Mouse (Mus musculus) spleen, adult 2 months (tissue): Measurements from ENCODE around the gene Topors. TPM values are rescaled to one million over a fixed set of nuclear protein-coding genes. Genes with fewer than 3 reads are reported as not detected.

Experiments
- DNase-seq, 2 experiments: peaks; one replicate each; pipeline versions ENCODE4 v3.0.0 to v3.0.0-alpha.2; 2012 to 2021; ENCODE audit warnings: low spot score in 2 of 2, low read depth in 1 of 2
- H3K27ac ChIP-seq: fragments of 200-500 bp; 2 replicates; pipeline ENCODE4 v1.5.1; 2012; ENCODE audit warnings: low read length, inconsistent platforms; ENCODE audit not compliant: insufficient read depth
- H3K27me3 ChIP-seq: fragments of 200-500 bp; 2 replicates; pipeline ENCODE4 v1.6.1; 2012; ENCODE audit warnings: mild to moderate bottlenecking, moderate library complexity, low read length, inconsistent platforms; ENCODE audit not compliant: control insufficient read depth, insufficient read depth
- H3K36me3 ChIP-seq: fragments of 200-500 bp; 2 replicates; pipeline ENCODE4 v1.6.1; 2012; ENCODE audit warnings: mild to moderate bottlenecking, low read length, inconsistent platforms; ENCODE audit not compliant: control insufficient read depth, insufficient read depth
- H3K4me1 ChIP-seq: fragments of 200-500 bp; 2 replicates; pipeline ENCODE4 v1.6.1; 2011; ENCODE audit warnings: inconsistent platforms; ENCODE audit not compliant: control insufficient read depth, insufficient read depth, insufficient read length
- H3K4me3 ChIP-seq: fragments of 200-500 bp; 2 replicates; pipeline ENCODE4 v1.5.1; 2011; ENCODE audit warnings: mild to moderate bottlenecking, inconsistent platforms; ENCODE audit not compliant: insufficient read depth, insufficient read length; ENCODE audit errors: extremely low read depth
- CTCF ChIP-seq: fragments of 200-500 bp; IDR thresholded peaks from 2 replicates; pipeline ENCODE4 v1.5.1; 2011; ENCODE audit warnings: mild to moderate bottlenecking, inconsistent platforms; ENCODE audit not compliant: insufficient read depth, insufficient read length, insufficient replicate concordance; ENCODE audit errors: extremely low read depth
- POLR2A ChIP-seq: fragments of 200-500 bp; IDR thresholded peaks from 2 replicates; pipeline ENCODE4 v1.6.1; 2011; ENCODE audit warnings: low read depth, low read length, inconsistent platforms
- WGBS: fragments of 180-500 bp; shearing (Covaris S2); methylation state at CpG from one replicate; pipeline ENCODE4 v1.1.7; 2018; 5-methylcytosine and 5-hydroxymethylcytosine counted together
- polyA plus RNA-seq: library from polyadenylated mRNA; depleted of rRNA; stranded (reverse); fragments of >200 nt; gene quantifications from 2 replicates; pipeline ENCODE4 v1.2.3, GENCODE M21; 2012

The Topors gene
- polyA plus RNA-seq, 1 experiment = 2.5 TPM

- 0% methylated on average over 17 of the region's 17 CpGs for WGBS
- no peaks in the 10 kb centered on the region for H3K27me3 ChIP-seq
- DNase-seq = peak in 1 of 2 experiments; percentile 57
- peak overlapping the region; percentile 99 for H3K4me3 ChIP-seq
- peak overlapping the region; percentile 97 for H3K27ac ChIP-seq
- H3K4me1 ChIP-seq = peaks cover 15% of the 10 kb centered on the region; the same call in 1 of the 2 replicates
- peaks cover 6% of the 10 kb centered on the region; the same call in 1 of the 2 replicates for H3K36me3 ChIP-seq
- no peak for TF ChIP-seq CTCF
- TF ChIP-seq POLR2A = no peak
Measured at GRCm38 (mm10) chr4:40238483-40239408, 30.9 kb downstream of the Topors start.

- H3K27me3 ChIP-seq = no peaks in the 10 kb centered on the region
- H3K4me1 ChIP-seq = peaks cover 15% of the 10 kb centered on the region; the same call in 1 of the 2 replicates
- peaks cover 6% of the 10 kb centered on the region; the same call in 1 of the 2 replicates for H3K36me3 ChIP-seq
- no peak for DNase-seq
- WGBS = 28% methylated on average over 4 of the region's 4 CpGs
- TF ChIP-seq POLR2A (no peak), CTCF (no peak)
- H3K27ac ChIP-seq = peak overlapping the region; percentile 71
- H3K4me3 ChIP-seq = no peak overlapping the region
Measured at GRCm38 (mm10) chr4:40236829-40237228, 32.8 kb downstream of the Topors start.

- Histone ChIP-seq H3K27ac (no peak overlapping the region), H3K27me3 (no peaks in the 10 kb centered on the region), H3K36me3 (peaks cover 11% of the 10 kb centered on the region), H3K4me3 (no peak overlapping the region), H3K4me1 (peaks cover 9% of the 10 kb centered on the region; the same call in 1 of the 2 replicates)
- TF ChIP-seq CTCF (no peak), POLR2A (no peak)
- 86% methylated on average over 6 of the region's 6 CpGs for WGBS
- no peak for DNase-seq
Measured at GRCm38 (mm10) chr4:40234256-40234655, 35.4 kb downstream of the Topors start.

- 85% methylated on average over 7 of the region's 7 CpGs for WGBS
- Histone ChIP-seq H3K27me3 (no peaks in the 10 kb centered on the region), H3K4me1 (peaks cover 6% of the 10 kb centered on the region; the same call in 1 of the 2 replicates), H3K27ac (no peak overlapping the region), H3K4me3 (no peak overlapping the region), H3K36me3 (peaks cover 13% of the 10 kb centered on the region)
- no peak for TF ChIP-seq CTCF
- no peak for TF ChIP-seq POLR2A
- no peak for DNase-seq
Measured at GRCm38 (mm10) chr4:40233062-40233664, 36.5 kb downstream of the Topors start.

GRCm38 (mm10) chr4:40229723-40230122 is 39.9 kb downstream of the Topors start:
- Histone ChIP-seq H3K27ac (no peak overlapping the region), H3K4me3 (no peak overlapping the region), H3K36me3 (peaks cover 27% of the 10 kb centered on the region), H3K4me1 (no peaks in the 10 kb centered on the region), H3K27me3 (no peaks in the 10 kb centered on the region)
- TF ChIP-seq CTCF (no peak), POLR2A (no peak)
- WGBS = 89% methylated on average over 6 of the region's 6 CpGs
- no peak for DNase-seq

GRCm38 (mm10) chr4:40227886-40228285 is 41.8 kb downstream of the Topors start:
- no peaks in the 10 kb centered on the region for H3K27me3 ChIP-seq
- H3K36me3 ChIP-seq = peaks cover 31% of the 10 kb centered on the region
- no peak overlapping the region for H3K4me3 ChIP-seq
- H3K4me1 ChIP-seq = no peaks in the 10 kb centered on the region
- no peak overlapping the region for H3K27ac ChIP-seq
- 95% methylated on average over 7 of the region's 7 CpGs for WGBS
- TF ChIP-seq POLR2A = no peak
- no peak for TF ChIP-seq CTCF
- no peak for DNase-seq
